ENCODE assay signal across 10 mouse cellular contexts in genomic region chr1:81076259-81076658, GRCm38 (mm10). TPM values are rescaled to one million over a fixed set of nuclear protein-coding genes. Genes with fewer than 3 reads are reported as not detected.
DNase-seq lines count a peak whose midpoint lies in the region; ATAC-seq and TF ChIP-seq lines count a peak whose summit lies in the region.
"Had no signal": no experiment of that assay in that cellular context is flagged by ENCODE, and none has a peak within 500 bp of the region (broad histone marks: within the 10 kb centered on the region; RNA-seq: fewer than 3 reads in every experiment).

No protein-coding gene starts in this region.

- no peak for TF ChIP-seq CTCF in cortical plate, adult 2 months (IDR thresholded peaks at IDR 0.05; ENCODE audit: extremely low read depth, insufficient read depth, low read length)
- TF ChIP-seq CTCF in hindbrain, postnatal 0 days (IDR thresholded peaks at IDR 0.05; ENCODE audit: low read depth), result no peak
- TF ChIP-seq CTCF in kidney, adult 2 months (conservative IDR thresholded peaks at IDR 0.05; ENCODE audit: insufficient read depth, insufficient read length, low read depth, low read length), result no peak

- ATAC-seq in cerebellum, adult (ENCODE audit: insufficient number of reproducible peaks, low FRiP score, low TSS enrichment), result peak; percentile 88
- ATAC-seq in hindbrain, postnatal 0 days, result peak; percentile 90
- peak; percentile 92 for ATAC-seq in midbrain, embryonic 15.5 days (replicated peaks)

- WGBS in hindbrain, postnatal 0 days, result 23% methylated on average over 9 of the region's 9 CpGs
- 19% methylated on average over 9 of the region's 9 CpGs for WGBS in midbrain, embryonic 15.5 days
- 56% methylated on average over 9 of the region's 9 CpGs for WGBS in kidney, adult 2 months

- peak overlapping the region; percentile 68; the same call in 1 of the 2 replicates for H3K9ac ChIP-seq in hindbrain, postnatal 0 days (replicated peaks; ENCODE audit: low read length)
- H3K9ac ChIP-seq in midbrain, embryonic 15.5 days, result peak overlapping the region; percentile 69
- H3K9ac ChIP-seq: limb, embryonic 15.5 days had no signal

- H3K9me3 ChIP-seq in hindbrain, postnatal 0 days (ENCODE audit: low read length), result no peaks in the 10 kb centered on the region
- H3K9me3 ChIP-seq in midbrain, embryonic 15.5 days, result no peaks in the 10 kb centered on the region
- H3K9me3 ChIP-seq: limb, embryonic 15.5 days had no signal

- peak; percentile 81 for DNase-seq in hindbrain, postnatal 0 days (ENCODE audit: low spot score)
- no peak for DNase-seq in kidney, adult 2 months
- DNase-seq in lung, postnatal 14 days, result no peak
- DNase-seq in heart, adult 8-10 months (ENCODE audit: low spot score), result no peak
- DNase-seq in thymus, postnatal 0 days (ENCODE audit: low spot score), result no peak

- peak overlapping the region; percentile 32 for H3K27ac ChIP-seq in cortical plate, adult 2 months (ENCODE audit: insufficient read depth, low read length)
- H3K27ac ChIP-seq in hindbrain, postnatal 0 days, result peak overlapping the region; percentile 94
- H3K27ac ChIP-seq in midbrain, embryonic 15.5 days, result peak overlapping the region; percentile 97
- no peak overlapping the region for H3K27ac ChIP-seq in kidney, adult 2 months (ENCODE audit: insufficient read depth, low read depth, low read length)
- H3K27ac ChIP-seq: limb, embryonic 15.5 days had no signal

- peak; percentile 76 for TF ChIP-seq POLR2A in cortical plate, adult 2 months (IDR thresholded peaks at IDR 0.05; ENCODE audit: extremely low read depth, insufficient read depth, low read length)
- TF ChIP-seq POLR2A in kidney, adult 2 months (IDR thresholded peaks at IDR 0.05; ENCODE audit: low read depth, low read length), result no peak

- no peaks in the 10 kb centered on the region for H3K36me3 ChIP-seq in hindbrain, postnatal 0 days (ENCODE audit: insufficient read depth, low read length)
- no peaks in the 10 kb centered on the region for H3K36me3 ChIP-seq in midbrain, embryonic 15.5 days (replicated peaks)
- H3K36me3 ChIP-seq in kidney, adult 2 months (ENCODE audit: control insufficient read depth, insufficient read depth, low read length), result no peaks in the 10 kb centered on the region
- H3K36me3 ChIP-seq: limb, embryonic 15.5 days had no signal

- no peaks in the 10 kb centered on the region for H3K4me1 ChIP-seq in cortical plate, adult 2 months (ENCODE audit: control insufficient read depth, insufficient read depth, low read length)
- no peaks in the 10 kb centered on the region for H3K4me1 ChIP-seq in hindbrain, postnatal 0 days (ENCODE audit: insufficient read depth, low read length)
- peaks cover 12% of the 10 kb centered on the region; the same call in 1 of the 2 replicates for H3K4me1 ChIP-seq in midbrain, embryonic 15.5 days
- no peaks in the 10 kb centered on the region for H3K4me1 ChIP-seq in kidney, adult 2 months (ENCODE audit: control insufficient read depth, insufficient read depth, low read length)
- H3K4me1 ChIP-seq: limb, embryonic 15.5 days had no signal

- H3K27me3 ChIP-seq in hindbrain, postnatal 0 days (ENCODE audit: insufficient read depth, low read length), result no peaks in the 10 kb centered on the region
- no peaks in the 10 kb centered on the region for H3K27me3 ChIP-seq in midbrain, embryonic 15.5 days (replicated peaks)
- no peaks in the 10 kb centered on the region for H3K27me3 ChIP-seq in kidney, adult 2 months (replicated peaks; ENCODE audit: control insufficient read depth, insufficient read depth, low read length)
- H3K27me3 ChIP-seq: limb, embryonic 15.5 days had no signal

- H3K4me3 ChIP-seq in cortical plate, adult 2 months (ENCODE audit: insufficient read depth, low read length), result peak overlapping the region; percentile 64
- H3K4me3 ChIP-seq in hindbrain, postnatal 0 days (ENCODE audit: low read length), result peak overlapping the region; percentile 52
- H3K4me3 ChIP-seq in midbrain, embryonic 15.5 days, result peak overlapping the region; percentile 51
- H3K4me3 ChIP-seq in kidney, adult 2 months (ENCODE audit: insufficient read depth, low read depth, low read length), result no peak overlapping the region
- H3K4me3 ChIP-seq: limb, embryonic 15.5 days had no signal

- H3K4me2 ChIP-seq in hindbrain, postnatal 0 days (ENCODE audit: low read depth, low read length), result peak overlapping the region; percentile 58
- peak overlapping the region; percentile 59 for H3K4me2 ChIP-seq in midbrain, embryonic 15.5 days
- H3K4me2 ChIP-seq: limb, embryonic 15.5 days had no signal

RNA-seq across cellular contexts. Expression of gene Nyap2, which starts 0.5 kb away (rescaled TPM):
- 15.5 and 15.6 TPM in 2 replicates for polyA plus RNA-seq in cortical plate, adult 2 months (2012; rRNA removed)
- 37.6 and 39.3 TPM in 2 replicates for total RNA-seq in hindbrain, postnatal 0 days (2014; rRNA removed)
- polyA plus RNA-seq in hindbrain, postnatal 0 days (2015; fragmentation: Nextera tagmentation; extraction: Ambion mirVana), result 12.1 and 12.5 TPM in 2 replicates
- 12.5 and 12.8 TPM in 2 replicates for polyA plus RNA-seq in midbrain, embryonic 15.5 days (2015; fragmentation: Nextera tagmentation; extraction: Ambion mirVana)
- 0.06 TPM in 1 of 2 replicates, not detected in the other for polyA plus RNA-seq in kidney, adult 2 months (2012; rRNA removed)
- not detected for total RNA-seq in heart, adult 8-10 months (2022)
- 0.01 TPM in 1 of 2 replicates, not detected in the other for polyA plus RNA-seq in thymus, postnatal 0 days (2015; fragmentation: Nextera tagmentation; extraction: Ambion mirVana)
- total RNA-seq: ES-E14 had no signal

Comparison
In these comparisons a context has a peak if more than half of its experiments do, and no peak if none do; other contexts are left out.
1. RNA of gene Nyap2, which starts 0.5 kb away (polyA plus RNA-seq): 15.5 to 15.6 TPM in cortical plate, adult 2 months, 12.1 to 12.5 TPM in hindbrain, postnatal 0 days and 12.5 to 12.8 TPM in midbrain, embryonic 15.5 days; 0.06 TPM in kidney, adult 2 months and 0.01 TPM in thymus, postnatal 0 days; every median in the first group is over 10 times any median in the second.
2. Peak in every context shown above with its lines, with median percentiles within 50 percentile points of each other: ATAC-seq.